Mouse (Mus musculus) limb, embryonic 14.5 days (tissue): ENCODE results near the gene Pxt1. TPM values are rescaled to one million over a fixed set of nuclear protein-coding genes. Genes with fewer than 3 reads are reported as not detected.

Experiments
- ATAC-seq: fragments of 200-750 bp; cut with Nextera tagmentation; 2 replicates; pipeline ENCODE4 v1.8.0; 2017; ENCODE audit warnings: low read depth, moderate number of reproducible peaks, moderate TSS enrichment; ENCODE audit not compliant: low FRiP score
- DNase-seq: peaks from one replicate; pipeline ENCODE4 v3.0.0-alpha.2; 2015; ENCODE audit warnings: low spot score
- H3K27ac ChIP-seq: fragments of 300-500 bp; sonication (generic); replicated peaks from 2 replicates; pipeline ENCODE4 v1.5.1; 2014; ENCODE audit warnings: low read depth, mild to moderate bottlenecking, low read length, moderate library complexity, mixed read lengths
- H3K27me3 ChIP-seq: fragments of 300-500 bp; sonication (generic); 2 replicates; pipeline ENCODE4 v1.6.1; 2014; ENCODE audit warnings: low read length, mixed read lengths; ENCODE audit not compliant: control insufficient read depth, insufficient read depth
- H3K36me3 ChIP-seq: fragments of 300-500 bp; sonication (generic); 2 replicates; pipeline ENCODE4 v1.6.1; 2014; ENCODE audit warnings: mild to moderate bottlenecking, low read length, moderate library complexity, mixed read lengths; ENCODE audit not compliant: control insufficient read depth, insufficient read depth
- H3K4me1 ChIP-seq: fragments of 300-500 bp; sonication (generic); 2 replicates; pipeline ENCODE4 v1.6.1; 2014; ENCODE audit warnings: antibody characterized with exemption, low read length, mixed read lengths; ENCODE audit not compliant: control insufficient read depth, insufficient read depth
- H3K4me2 ChIP-seq: fragments of 300-500 bp; sonication (generic); replicated peaks from 2 replicates; pipeline ENCODE4 v1.6.1; 2014; ENCODE audit warnings: low read depth, mild to moderate bottlenecking, low read length, moderate library complexity; ENCODE audit not compliant: severe bottlenecking
- H3K4me3 ChIP-seq: fragments of 300-500 bp; sonication (generic); replicated peaks from 2 replicates; pipeline ENCODE4 v1.5.1; 2014; ENCODE audit warnings: low read length
- H3K9ac ChIP-seq: fragments of 300-500 bp; sonication (generic); 2 replicates; pipeline ENCODE4 v1.6.1; 2014; ENCODE audit warnings: mild to moderate bottlenecking, low read depth, low read length, moderate library complexity; ENCODE audit not compliant: severe bottlenecking
- H3K9me3 ChIP-seq: fragments of 300-500 bp; sonication (generic); 2 replicates; pipeline ENCODE4 v1.6.1; 2016; ENCODE audit warnings: low read length; ENCODE audit not compliant: control insufficient read depth
- POLR2A ChIP-seq: fragments of 200-500 bp; IDR thresholded peaks from 2 replicates; pipeline ENCODE4 v1.8.0; 2012; ENCODE audit warnings: inconsistent platforms, mild to moderate bottlenecking, moderate library complexity, borderline replicate concordance; ENCODE audit not compliant: insufficient read depth, insufficient read length; ENCODE audit errors: extremely low read depth
- WGBS: fragments of 180-500 bp; shearing (Covaris S2); extraction: QIAGEN DNeasy Blood & Tissue Kit; methylation state at CpG from one replicate; pipeline ENCODE4 v1.1.7; 2014; 5-methylcytosine and 5-hydroxymethylcytosine counted together
- polyA plus RNA-seq, 2 experiments: library from polyadenylated mRNA; depleted of rRNA in 1 of 2; stranded (reverse) in 1 of 2; unstranded in 1 of 2; fragments of >200 nt; fragmentation: Nextera tagmentation in 1 of 2; extraction: Ambion mirVana in 1 of 2; gene quantifications; 2 replicates each; pipeline versions ENCODE4 v1.2.1 to v1.2.3; 2012 to 2014

Pxt1 gene
- polyA plus RNA-seq, 2 experiments: 0.20 TPM; not detected in 1

- DNase-seq: no peak
- ATAC-seq: no peak
- H3K4me2 ChIP-seq: no peak overlapping the region
- no peak for TF ChIP-seq POLR2A
- H3K9ac ChIP-seq: no peak overlapping the region
- no peak overlapping the region for H3K27ac ChIP-seq
- H3K9me3 ChIP-seq: no peaks in the 10 kb centered on the region
- WGBS: 77% methylated on average over 4 of the region's 4 CpGs
- no peaks in the 10 kb centered on the region for H3K27me3 ChIP-seq
- no peaks in the 10 kb centered on the region for H3K36me3 ChIP-seq
- no peaks in the 10 kb centered on the region for H3K4me1 ChIP-seq
- no peak overlapping the region for H3K4me3 ChIP-seq
Observed at GRCm38 (mm10) chr17:28901559-28901958, 42.1 kb downstream of the Pxt1 start.

GRCm38 (mm10) chr17:28899427-28899826 lies 44.2 kb downstream of the Pxt1 start:
- 59% methylated on average over 19 of the region's 19 CpGs for WGBS
- H3K27ac ChIP-seq: no peak overlapping the region
- no peak overlapping the region for H3K9ac ChIP-seq
- TF ChIP-seq POLR2A: no peak
- no peaks in the 10 kb centered on the region for H3K27me3 ChIP-seq
- no peaks in the 10 kb centered on the region for H3K4me1 ChIP-seq
- DNase-seq (no peak), ATAC-seq (no peak)
- H3K9me3 ChIP-seq: no peaks in the 10 kb centered on the region
- H3K4me3 ChIP-seq: no peak overlapping the region
- no peak overlapping the region for H3K4me2 ChIP-seq
- no peaks in the 10 kb centered on the region for H3K36me3 ChIP-seq

GRCm38 (mm10) chr17:28898249-28898648 lies 45.4 kb downstream of the Pxt1 start:
- Histone ChIP-seq H3K4me2 (no peak overlapping the region), H3K9ac (no peak overlapping the region), H3K9me3 (no peaks in the 10 kb centered on the region), H3K4me3 (no peak overlapping the region), H3K27me3 (no peaks in the 10 kb centered on the region), H3K27ac (no peak overlapping the region), H3K4me1 (no peaks in the 10 kb centered on the region), H3K36me3 (no peaks in the 10 kb centered on the region)
- WGBS: 83% methylated on average over 5 of the region's 5 CpGs
- no peak for DNase-seq
- no peak for ATAC-seq
- no peak for TF ChIP-seq POLR2A

GRCm38 (mm10) chr17:28897817-28898216 lies 45.8 kb downstream of the Pxt1 start:
- H3K27ac ChIP-seq: no peak overlapping the region
- H3K27me3 ChIP-seq: no peaks in the 10 kb centered on the region
- no peaks in the 10 kb centered on the region for H3K4me1 ChIP-seq
- H3K9me3 ChIP-seq: no peaks in the 10 kb centered on the region
- no peak for TF ChIP-seq POLR2A
- no peak for DNase-seq
- no peaks in the 10 kb centered on the region for H3K36me3 ChIP-seq
- H3K4me3 ChIP-seq: no peak overlapping the region
- ATAC-seq: no peak
- no peak overlapping the region for H3K9ac ChIP-seq
- 76% methylated on average over 5 of the region's 5 CpGs for WGBS
- H3K4me2 ChIP-seq: no peak overlapping the region

- Histone ChIP-seq H3K4me1 (no peaks in the 10 kb centered on the region), H3K9ac (no peak overlapping the region), H3K4me3 (no peak overlapping the region), H3K36me3 (no peaks in the 10 kb centered on the region), H3K27me3 (no peaks in the 10 kb centered on the region), H3K27ac (no peak overlapping the region), H3K9me3 (no peaks in the 10 kb centered on the region), H3K4me2 (no peak overlapping the region)
- ATAC-seq (no peak), DNase-seq (no peak)
- TF ChIP-seq POLR2A: no peak
- WGBS: 91% methylated on average over 11 of the region's 11 CpGs
Observed at GRCm38 (mm10) chr17:28896095-28896780, 47.4 kb downstream of the Pxt1 start.

- H3K9ac ChIP-seq: no peak overlapping the region
- DNase-seq: no peak
- H3K36me3 ChIP-seq: no peaks in the 10 kb centered on the region
- no peak overlapping the region for H3K4me2 ChIP-seq
- H3K27ac ChIP-seq: no peak overlapping the region
- H3K4me1 ChIP-seq: no peaks in the 10 kb centered on the region
- 95% methylated on average over 21 of the region's 21 CpGs for WGBS
- H3K9me3 ChIP-seq: no peaks in the 10 kb centered on the region
- H3K27me3 ChIP-seq: no peaks in the 10 kb centered on the region
- ATAC-seq: no peak
- H3K4me3 ChIP-seq: no peak overlapping the region
- no peak for TF ChIP-seq POLR2A
Observed at GRCm38 (mm10) chr17:28895217-28895875, 48.3 kb downstream of the Pxt1 start.
